Mouse (Mus musculus) T-helper 2 cell (primary cell): ENCODE results near the gene Arhgap20.

Experiments used
- in situ Hi-C: fragments of 300-600 bp; cut with MboI, MseI; formaldehyde crosslinking; loops from one replicate; pipeline ENCODE4 v1.15.1; 2025; ENCODE audit warnings: high pct_unique_total_duplicates

The Arhgap20 gene

GRCm38 (mm10) chr9:51795206-51795605 is 30.1 kb downstream of the Arhgap20 start:
- in situ Hi-C loops, result no loop called here

- in situ Hi-C loops, result no loop called here
Measured at GRCm38 (mm10) chr9:51798251-51798650, 33.1 kb downstream of the Arhgap20 start.

- in situ Hi-C loops, result no loop called here
Measured at GRCm38 (mm10) chr9:51799156-51799555, 34.0 kb downstream of the Arhgap20 start.

GRCm38 (mm10) chr9:51807272-51807671 is 42.1 kb downstream of the Arhgap20 start:
- in situ Hi-C loops, result no loop called here

- in situ Hi-C loops, result no loop called here
Measured at GRCm38 (mm10) chr9:51812931-51813330, 47.8 kb downstream of the Arhgap20 start.

GRCm38 (mm10) chr9:51824516-51824915 is 59.4 kb downstream of the Arhgap20 start:
- in situ Hi-C loops, result no loop called here

GRCm38 (mm10) chr9:51831596-51831995 is 66.5 kb downstream of the Arhgap20 start:
- in situ Hi-C loops, result no loop called here

GRCm38 (mm10) chr9:51832368-51832767 is 67.2 kb downstream of the Arhgap20 start:
- in situ Hi-C loops, result no loop called here

- in situ Hi-C loops, result no loop called here
Measured at GRCm38 (mm10) chr9:51837716-51838115, 72.6 kb downstream of the Arhgap20 start.

- in situ Hi-C loops, result no loop called here
Measured at GRCm38 (mm10) chr9:51843216-51843615, 78.1 kb downstream of the Arhgap20 start.

GRCm38 (mm10) chr9:51845796-51846195 is 80.7 kb downstream of the Arhgap20 start:
- in situ Hi-C loops, result no loop called here

GRCm38 (mm10) chr9:51853772-51854171 is 88.6 kb downstream of the Arhgap20 start:
- in situ Hi-C loops, result no loop called here

- in situ Hi-C loops, result no loop called here
Measured at GRCm38 (mm10) chr9:51864273-51864672, 99.1 kb downstream of the Arhgap20 start.

GRCm38 (mm10) chr9:51866634-51867033 is 101.5 kb downstream of the Arhgap20 start:
- in situ Hi-C loops, result no loop called here

GRCm38 (mm10) chr9:51869056-51869455 is 103.9 kb downstream of the Arhgap20 start:
- in situ Hi-C loops, result no loop called here

GRCm38 (mm10) chr9:51874348-51874747 is 109.2 kb downstream of the Arhgap20 start:
- in situ Hi-C loops, result no loop called here

GRCm38 (mm10) chr9:51875531-51875930 is 110.4 kb downstream of the Arhgap20 start:
- in situ Hi-C loops, result no loop called here

GRCm38 (mm10) chr9:51881386-51881785 is 116.2 kb downstream of the Arhgap20 start:
- in situ Hi-C loops, result no loop called here

GRCm38 (mm10) chr9:51881881-51882280 is 116.7 kb downstream of the Arhgap20 start:
- in situ Hi-C loops, result no loop called here

GRCm38 (mm10) chr9:51883319-51883718 is 118.2 kb downstream of the Arhgap20 start:
- in situ Hi-C loops, result no loop called here

- in situ Hi-C loops, result no loop called here
Measured at GRCm38 (mm10) chr9:51892921-51893320, 127.8 kb downstream of the Arhgap20 start.
